Mouse (Mus musculus): Measurements from ENCODE around the gene Col3a1. TPM values are rescaled to one million over a fixed set of nuclear protein-coding genes. Genes with fewer than 3 reads are reported as not detected.

Col3a1 gene
- polyA plus RNA-seq, 2 experiments = 1,514 to 2,998 TPM

GRCm38 (mm10) chr1:45313696-45314295 is 2.5 kb downstream of the Col3a1 start:
- peak overlapping the region; percentile 53 for H3K4me3 ChIP-seq (replicated peaks; ENCODE audit: low read length)
- ATAC-seq (ENCODE audit: low FRiP score, low read depth) = peak; percentile 48
- peak overlapping the region; percentile 45 for H3K4me2 ChIP-seq (replicated peaks; ENCODE audit: low read depth, low read length, severe bottlenecking)
- WGBS = under 1% methylated on average over 4 of the region's 11 CpGs
- H3K9ac ChIP-seq (ENCODE audit: low read depth, low read length, severe bottlenecking) = peak overlapping the region; percentile 73
- H3K9me3 ChIP-seq (ENCODE audit: control insufficient read depth, low read length) = no peaks in the 10 kb centered on the region
- peak overlapping the region; percentile 98 for H3K27ac ChIP-seq (replicated peaks; ENCODE audit: low read depth, low read length)
- peak; percentile 86 for DNase-seq (ENCODE audit: low spot score)
- no peak for TF ChIP-seq POLR2A (IDR thresholded peaks at IDR 0.05; ENCODE audit: borderline replicate concordance, extremely low read depth, insufficient read depth, insufficient read length)
- H3K4me1 ChIP-seq (ENCODE audit: control insufficient read depth, insufficient read depth, low read length) = peaks cover 8% of the 10 kb centered on the region; the same call in 1 of the 2 replicates
- peaks cover 14% of the 10 kb centered on the region; the same call in 1 of the 2 replicates for H3K36me3 ChIP-seq (ENCODE audit: control insufficient read depth, insufficient read depth, low read length)
- no peaks in the 10 kb centered on the region for H3K27me3 ChIP-seq (ENCODE audit: control insufficient read depth, insufficient read depth, low read length)

- Histone ChIP-seq H3K27ac (replicated peaks; ENCODE audit: low read depth, low read length) (peak overlapping the region; percentile 63), H3K4me1 (ENCODE audit: control insufficient read depth, insufficient read depth, low read length) (peaks cover 11% of the 10 kb centered on the region; the same call in 1 of the 2 replicates), H3K27me3 (ENCODE audit: control insufficient read depth, insufficient read depth, low read length) (no peaks in the 10 kb centered on the region), H3K36me3 (ENCODE audit: control insufficient read depth, insufficient read depth, low read length) (peaks cover 14% of the 10 kb centered on the region; the same call in 1 of the 2 replicates), H3K4me2 (replicated peaks; ENCODE audit: low read depth, low read length, severe bottlenecking) (peak overlapping the region; percentile 44), H3K9me3 (ENCODE audit: control insufficient read depth, low read length) (no peaks in the 10 kb centered on the region), H3K9ac (ENCODE audit: low read depth, low read length, severe bottlenecking) (peak overlapping the region; percentile 32; the same call in 1 of the 2 replicates), H3K4me3 (replicated peaks; ENCODE audit: low read length) (peak overlapping the region; percentile 21)
- ATAC-seq (ENCODE audit: low FRiP score, low read depth) (no peak), DNase-seq (ENCODE audit: low spot score) (peak; percentile 50)
- no peak for TF ChIP-seq POLR2A (IDR thresholded peaks at IDR 0.05; ENCODE audit: borderline replicate concordance, extremely low read depth, insufficient read depth, insufficient read length)
- WGBS = 12% methylated on average over 7 of the region's 7 CpGs
Measured at GRCm38 (mm10) chr1:45315767-45316528, 4.6 kb downstream of the Col3a1 start.

GRCm38 (mm10) chr1:45318241-45318640 is 6.9 kb downstream of the Col3a1 start:
- DNase-seq (ENCODE audit: low spot score) = no peak
- H3K4me3 ChIP-seq (replicated peaks; ENCODE audit: low read length) = no peak overlapping the region
- H3K9ac ChIP-seq (ENCODE audit: low read depth, low read length, severe bottlenecking) = no peak overlapping the region
- H3K9me3 ChIP-seq (ENCODE audit: control insufficient read depth, low read length) = no peaks in the 10 kb centered on the region
- ATAC-seq (ENCODE audit: low FRiP score, low read depth) = no peak
- H3K36me3 ChIP-seq (ENCODE audit: control insufficient read depth, insufficient read depth, low read length) = peaks cover 30% of the 10 kb centered on the region
- 90% methylated on average over 1 of the region's 1 CpGs for WGBS
- peaks cover 11% of the 10 kb centered on the region; the same call in 1 of the 2 replicates for H3K4me1 ChIP-seq (ENCODE audit: control insufficient read depth, insufficient read depth, low read length)
- H3K27ac ChIP-seq (replicated peaks; ENCODE audit: low read depth, low read length) = no peak overlapping the region
- TF ChIP-seq POLR2A (IDR thresholded peaks at IDR 0.05; ENCODE audit: borderline replicate concordance, extremely low read depth, insufficient read depth, insufficient read length) = no peak
- H3K4me2 ChIP-seq (replicated peaks; ENCODE audit: low read depth, low read length, severe bottlenecking) = no peak overlapping the region
- no peaks in the 10 kb centered on the region for H3K27me3 ChIP-seq (ENCODE audit: control insufficient read depth, insufficient read depth, low read length)

GRCm38 (mm10) chr1:45320861-45321260 is 9.5 kb downstream of the Col3a1 start:
- Histone ChIP-seq H3K9ac (ENCODE audit: low read depth, low read length, severe bottlenecking) (no peak overlapping the region), H3K27ac (replicated peaks; ENCODE audit: low read depth, low read length) (no peak overlapping the region), H3K9me3 (ENCODE audit: control insufficient read depth, low read length) (no peaks in the 10 kb centered on the region), H3K27me3 (ENCODE audit: control insufficient read depth, insufficient read depth, low read length) (no peaks in the 10 kb centered on the region), H3K36me3 (ENCODE audit: control insufficient read depth, insufficient read depth, low read length) (peaks cover 43% of the 10 kb centered on the region), H3K4me1 (ENCODE audit: control insufficient read depth, insufficient read depth, low read length) (peaks cover 8% of the 10 kb centered on the region; the same call in 1 of the 2 replicates), H3K4me3 (replicated peaks; ENCODE audit: low read length) (no peak overlapping the region), H3K4me2 (replicated peaks; ENCODE audit: low read depth, low read length, severe bottlenecking) (no peak overlapping the region)
- ATAC-seq (ENCODE audit: low FRiP score, low read depth) (peak; percentile 48), DNase-seq (ENCODE audit: low spot score) (peak; percentile 78)
- no peak for TF ChIP-seq POLR2A (IDR thresholded peaks at IDR 0.05; ENCODE audit: borderline replicate concordance, extremely low read depth, insufficient read depth, insufficient read length)

GRCm38 (mm10) chr1:45329149-45329548 is 17.8 kb downstream of the Col3a1 start:
- no peak overlapping the region for H3K4me2 ChIP-seq (replicated peaks; ENCODE audit: low read depth, low read length, severe bottlenecking)
- no peak overlapping the region for H3K9ac ChIP-seq (ENCODE audit: low read depth, low read length, severe bottlenecking)
- WGBS = 100% methylated on average over 1 of the region's 1 CpGs
- no peak for TF ChIP-seq POLR2A (IDR thresholded peaks at IDR 0.05; ENCODE audit: borderline replicate concordance, extremely low read depth, insufficient read depth, insufficient read length)
- DNase-seq (ENCODE audit: low spot score) (no peak), ATAC-seq (ENCODE audit: low FRiP score, low read depth) (no peak)
- H3K27me3 ChIP-seq (ENCODE audit: control insufficient read depth, insufficient read depth, low read length) = no peaks in the 10 kb centered on the region
- H3K4me3 ChIP-seq (replicated peaks; ENCODE audit: low read length) = no peak overlapping the region
- H3K4me1 ChIP-seq (ENCODE audit: control insufficient read depth, insufficient read depth, low read length) = no peaks in the 10 kb centered on the region
- no peaks in the 10 kb centered on the region for H3K9me3 ChIP-seq (ENCODE audit: control insufficient read depth, low read length)
- no peak overlapping the region for H3K27ac ChIP-seq (replicated peaks; ENCODE audit: low read depth, low read length)
- H3K36me3 ChIP-seq (ENCODE audit: control insufficient read depth, insufficient read depth, low read length) = peaks cover 71% of the 10 kb centered on the region

Data from limb, embryonic 14.5 days (tissue).